12 mouse cellular contexts compared by ENCODE assay signal in genomic region chr17:9895686-9896082, GRCm38 (mm10).
A peak's percentile ranks its signal among the peaks of the same experiment; 100 is the strongest.
DNase-seq lines count a peak whose midpoint lies in the region; ATAC-seq lines count a peak whose summit lies in the region.
"Had no signal": no experiment of that assay in that cellular context is flagged by ENCODE, and none has a peak within 500 bp of the region (broad histone marks: within the 10 kb centered on the region; RNA-seq: fewer than 3 reads in every experiment).

No protein-coding gene starts in this region.

- peaks cover 3% of the 10 kb centered on the region; the same call in 1 of the 2 replicates for H3K4me1 ChIP-seq in forebrain, embryonic 11.5 days (replicated peaks; ENCODE audit: control insufficient read depth, insufficient read depth, low read length)
- H3K4me1 ChIP-seq in forebrain, embryonic 15.5 days = 0 out of 2 replicates have a peak, but pooled peaks cover 2% of the 10 kb centered on the region
- H3K4me1 ChIP-seq in limb, embryonic 10.5 days = peaks cover 15% of the 10 kb centered on the region

- H3K9me3 ChIP-seq in forebrain, embryonic 11.5 days (ENCODE audit: control insufficient read depth, low read length) = no peaks in the 10 kb centered on the region
- H3K9me3 ChIP-seq in forebrain, embryonic 15.5 days = no peaks in the 10 kb centered on the region
- no peaks in the 10 kb centered on the region for H3K9me3 ChIP-seq in limb, embryonic 10.5 days (replicated peaks)

- H3K9ac ChIP-seq in forebrain, embryonic 11.5 days (ENCODE audit: low read length) = no peak overlapping the region
- H3K9ac ChIP-seq in forebrain, embryonic 15.5 days (replicated peaks) = no peak overlapping the region

- no peak overlapping the region for H3K4me2 ChIP-seq in forebrain, embryonic 11.5 days (ENCODE audit: low read depth, low read length, severe bottlenecking)
- no peak overlapping the region for H3K4me2 ChIP-seq in forebrain, embryonic 15.5 days (replicated peaks)

- peak; percentile 36 for DNase-seq in forebrain, embryonic 11.5 days (ENCODE audit: low spot score)
- DNase-seq in kidney, adult 18-20 months = peak; percentile 49
- no peak for DNase-seq in kidney, postnatal 10 days
- DNase-seq in R1 (ENCODE audit: low read depth, low spot score) = peak; percentile 19
- no peak for DNase-seq in limb, embryonic 10.5 days (ENCODE audit: low spot score)
- DNase-seq in c-Kit-positive CD71-positive TER-119-positive erythroid progenitor cells, embryonic 14.5 days (ENCODE audit: low spot score) = no peak
- DNase-seq: cerebellum, postnatal 36 days; thymus, postnatal 14 days had no signal

- no peaks in the 10 kb centered on the region for H3K36me3 ChIP-seq in forebrain, embryonic 11.5 days (ENCODE audit: control insufficient read depth, insufficient read depth, low read length)
- no peaks in the 10 kb centered on the region for H3K36me3 ChIP-seq in forebrain, embryonic 15.5 days
- H3K36me3 ChIP-seq in limb, embryonic 10.5 days = no peaks in the 10 kb centered on the region

- H3K4me3 ChIP-seq in forebrain, embryonic 11.5 days (ENCODE audit: low read depth, low read length) = no peak overlapping the region
- no peak overlapping the region for H3K4me3 ChIP-seq in forebrain, embryonic 15.5 days
- no peak overlapping the region for H3K4me3 ChIP-seq in limb, embryonic 10.5 days
- H3K4me3 ChIP-seq: erythroblast, embryonic 14.5 days had no signal

- no peak for ATAC-seq in forebrain, embryonic 11.5 days (replicated peaks; ENCODE audit: low FRiP score)
- no peak for ATAC-seq in forebrain, embryonic 15.5 days (replicated peaks)
- no peak for ATAC-seq in erythroid progenitor cell, adult 5-6 weeks (replicated peaks; ENCODE audit: low FRiP score, poor library complexity, severe bottlenecking)

- H3K27me3 ChIP-seq in forebrain, embryonic 11.5 days (ENCODE audit: control insufficient read depth, insufficient read depth, low read length) = no peaks in the 10 kb centered on the region
- H3K27me3 ChIP-seq in forebrain, embryonic 15.5 days = no peaks in the 10 kb centered on the region
- H3K27me3 ChIP-seq in limb, embryonic 10.5 days (ENCODE audit: low read depth, poor library complexity, severe bottlenecking) = no peaks in the 10 kb centered on the region; the same call in 1 of the 2 replicates

- WGBS in forebrain, embryonic 11.5 days = 84% methylated on average over 7 of the region's 7 CpGs
- WGBS in forebrain, embryonic 15.5 days = 87% methylated on average over 7 of the region's 7 CpGs
- 78% methylated on average over 7 of the region's 7 CpGs for WGBS in limb, embryonic 10.5 days

- H3K27ac ChIP-seq in forebrain, embryonic 11.5 days (ENCODE audit: low read depth, low read length) = no peak overlapping the region
- H3K27ac ChIP-seq in forebrain, embryonic 15.5 days (replicated peaks) = no peak overlapping the region
- peak overlapping the region; percentile 53; the same call in 1 of the 2 replicates for H3K27ac ChIP-seq in limb, embryonic 10.5 days
- H3K27ac ChIP-seq: kidney, postnatal 0 days had no signal

Comparison
In these comparisons a context has a peak if more than half of its experiments do, and no peak if none do; other contexts are left out.
1. DNase-seq: peak in forebrain, embryonic 11.5 days (single experiment), kidney, adult 18-20 months (single experiment) and R1 (single experiment); none in kidney, postnatal 10 days (single experiment), limb, embryonic 10.5 days (single experiment) and c-Kit-positive CD71-positive TER-119-positive erythroid progenitor cells, embryonic 14.5 days (single experiment).